Mouse (Mus musculus) E14TG2a.4 (cell line): ENCODE results near the gene Ptov1.

Experiments
- CTCF ChIP-seq: conservative IDR thresholded peaks from 2 replicates; pipeline ENCODE4 v1.5.1; 2014; ENCODE audit warnings: low read length
- NANOG ChIP-seq: IDR thresholded peaks from 2 replicates; pipeline ENCODE4 v1.6.1; 2014; ENCODE audit warnings: borderline replicate concordance, low read length, mixed read lengths

DNA sequence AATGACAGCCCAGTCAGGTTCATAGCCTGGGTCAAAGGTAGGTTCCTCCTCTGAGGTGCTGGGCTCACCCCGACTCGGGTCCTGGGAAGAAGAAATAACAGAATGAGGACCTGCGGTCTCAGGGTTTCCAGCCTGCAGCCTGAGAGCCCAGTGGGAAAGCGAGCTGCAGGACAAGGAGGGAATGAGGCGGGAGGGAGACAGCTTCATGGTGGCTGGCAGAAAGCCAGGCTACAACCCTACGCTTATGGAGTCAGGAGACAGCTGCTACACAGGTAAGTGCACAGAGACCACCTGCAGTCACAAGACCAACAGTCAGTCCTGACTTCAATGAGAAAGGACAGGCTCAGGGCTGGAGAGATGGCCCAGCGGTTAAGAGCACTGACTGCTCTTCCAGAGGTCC is 22.8 kb downstream of the Ptov1 start:
- TF ChIP-seq CTCF = no peak
- TF ChIP-seq NANOG = no peak
